Mouse (Mus musculus) lung, embryonic 15.5 days (tissue): ENCODE measurements around the gene Tstd2. TPM values are rescaled to one million over a fixed set of nuclear protein-coding genes. Genes with fewer than 3 reads are reported as not detected.

Source experiments
- ATAC-seq: fragments of 200-750 bp; cut with Nextera tagmentation; 2 replicates; pipeline ENCODE4 v1.8.0; 2017; ENCODE audit warnings: moderate number of reproducible peaks, borderline replicate concordance; ENCODE audit not compliant: low FRiP score, low TSS enrichment; ENCODE audit errors: extremely low read depth
- H3K27ac ChIP-seq: fragments of 300-500 bp; sonication (generic); 2 replicates; pipeline ENCODE4 v1.5.1; 2015; ENCODE audit warnings: moderate library complexity, mild to moderate bottlenecking, inconsistent platforms
- H3K27me3 ChIP-seq: fragments of 300-500 bp; sonication (generic); 2 replicates; pipeline ENCODE4 v1.6.1; 2015; ENCODE audit warnings: inconsistent platforms
- H3K36me3 ChIP-seq: fragments of 300-500 bp; sonication (generic); 2 replicates; pipeline ENCODE4 v1.6.1; 2015; ENCODE audit warnings: inconsistent platforms
- H3K4me1 ChIP-seq: fragments of 300-500 bp; sonication (generic); 2 replicates; pipeline ENCODE4 v1.6.1; 2015; ENCODE audit warnings: inconsistent platforms
- H3K4me2 ChIP-seq: fragments of 300-500 bp; sonication (generic); 2 replicates; pipeline ENCODE4 v1.6.1; 2015; ENCODE audit warnings: inconsistent platforms, mild to moderate bottlenecking, moderate library complexity
- H3K4me3 ChIP-seq: fragments of 300-500 bp; sonication (generic); 2 replicates; pipeline ENCODE4 v1.5.1; 2015; ENCODE audit warnings: mild to moderate bottlenecking, inconsistent platforms
- H3K9ac ChIP-seq: fragments of 300-500 bp; sonication (generic); 2 replicates; pipeline ENCODE4 v1.6.1; 2015; ENCODE audit warnings: inconsistent platforms
- H3K9me3 ChIP-seq: fragments of 300-500 bp; sonication (generic); 2 replicates; pipeline ENCODE4 v1.6.1; 2016; ENCODE audit warnings: inconsistent platforms
- WGBS: fragments of 180-500 bp; shearing (Covaris S2); methylation state at CpG from one replicate; pipeline ENCODE4 v1.1.7; 2015; 5-methylcytosine and 5-hydroxymethylcytosine counted together
- polyA plus RNA-seq: library from polyadenylated mRNA; unstranded; fragments of >200 nt; fragmentation: Nextera tagmentation; extraction: Ambion mirVana; gene quantifications from 2 replicates; pipeline ENCODE4 v1.2.1, GENCODE M21; 2015

The Tstd2 gene
- polyA plus RNA-seq, 1 experiment from 2014 or later, result 41.7 TPM

GRCm38 (mm10) chr4:46116544-46117175 is 21.8 kb downstream of the Tstd2 start:
- peaks cover 76% of the 10 kb centered on the region for H3K36me3 ChIP-seq
- no peaks in the 10 kb centered on the region for H3K4me1 ChIP-seq
- H3K9me3 ChIP-seq, result no peaks in the 10 kb centered on the region
- H3K27ac ChIP-seq, result no peak overlapping the region
- H3K9ac ChIP-seq, result no peak overlapping the region
- WGBS, result 84% methylated on average over 10 of the region's 10 CpGs
- no peak overlapping the region for H3K4me2 ChIP-seq
- H3K4me3 ChIP-seq, result no peak overlapping the region
- ATAC-seq, result no peak
- no peaks in the 10 kb centered on the region for H3K27me3 ChIP-seq

- no peak overlapping the region for H3K9ac ChIP-seq
- H3K27me3 ChIP-seq, result no peaks in the 10 kb centered on the region
- no peaks in the 10 kb centered on the region for H3K9me3 ChIP-seq
- H3K36me3 ChIP-seq, result peaks cover 64% of the 10 kb centered on the region
- ATAC-seq, result no peak
- H3K4me3 ChIP-seq, result no peak overlapping the region
- WGBS, result 74% methylated on average over 1 of the region's 1 CpGs
- H3K27ac ChIP-seq, result no peak overlapping the region
- H3K4me1 ChIP-seq, result no peaks in the 10 kb centered on the region
- no peak overlapping the region for H3K4me2 ChIP-seq
Measured at GRCm38 (mm10) chr4:46115308-46115707, 23.2 kb downstream of the Tstd2 start.

DNA sequence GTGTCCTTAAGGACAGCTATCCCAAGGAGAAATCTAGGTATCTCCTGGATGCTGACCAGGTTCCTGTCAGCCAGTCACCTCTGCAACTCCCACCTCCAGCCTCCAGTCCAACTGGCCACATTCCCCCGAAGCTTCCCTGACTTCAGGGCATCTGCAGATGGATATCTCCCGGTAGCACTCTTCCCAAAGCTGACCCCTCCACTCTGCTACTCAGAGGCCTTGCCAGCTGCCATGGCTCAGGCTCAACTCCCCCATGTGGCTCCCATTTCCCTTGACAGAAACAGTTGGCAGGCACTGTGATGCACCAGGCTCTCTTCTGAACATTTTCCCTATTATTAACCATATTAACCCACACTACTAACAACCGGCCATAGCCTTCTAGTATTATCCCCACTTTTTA is 27.1 kb downstream of the Tstd2 start:
- Histone ChIP-seq H3K4me3 (no peak overlapping the region), H3K4me1 (no peaks in the 10 kb centered on the region), H3K9ac (no peak overlapping the region), H3K9me3 (no peaks in the 10 kb centered on the region), H3K4me2 (no peak overlapping the region), H3K27me3 (no peaks in the 10 kb centered on the region), H3K27ac (no peak overlapping the region), H3K36me3 (peaks cover 25% of the 10 kb centered on the region)
- ATAC-seq, result no peak
- 42% methylated on average over 3 of the region's 3 CpGs for WGBS

DNA sequence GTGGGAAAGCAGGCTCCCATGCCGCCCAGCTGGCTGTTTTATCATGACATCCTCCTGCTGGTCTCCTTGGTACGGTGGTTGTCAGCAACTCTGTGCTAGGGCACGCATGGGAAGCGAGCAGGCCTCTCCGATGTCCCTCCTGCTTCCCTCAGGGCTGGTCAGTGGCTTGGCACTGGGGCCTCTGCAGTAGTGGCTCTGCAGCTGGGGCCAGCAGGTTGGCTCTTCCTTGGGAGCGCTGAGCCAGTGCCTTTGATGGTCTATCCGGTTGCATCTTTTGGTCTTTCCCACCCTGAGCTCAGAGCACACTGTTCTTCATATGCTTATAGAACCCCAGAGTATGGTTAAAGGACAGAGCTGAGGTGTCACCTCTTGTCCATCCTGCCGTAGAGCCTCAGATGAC is 28.4 kb downstream of the Tstd2 start:
- H3K9ac ChIP-seq, result no peak overlapping the region
- no peaks in the 10 kb centered on the region for H3K9me3 ChIP-seq
- H3K27ac ChIP-seq, result no peak overlapping the region
- H3K4me2 ChIP-seq, result no peak overlapping the region
- ATAC-seq, result no peak
- H3K4me1 ChIP-seq, result no peaks in the 10 kb centered on the region
- H3K36me3 ChIP-seq, result peaks cover 13% of the 10 kb centered on the region
- 88% methylated on average over 8 of the region's 8 CpGs for WGBS
- H3K27me3 ChIP-seq, result no peaks in the 10 kb centered on the region
- no peak overlapping the region for H3K4me3 ChIP-seq

- H3K4me2 ChIP-seq, result no peak overlapping the region
- H3K27me3 ChIP-seq, result no peaks in the 10 kb centered on the region
- no peak for ATAC-seq
- H3K4me1 ChIP-seq, result peaks cover 9% of the 10 kb centered on the region
- WGBS, result 92% methylated on average over 10 of the region's 10 CpGs
- no peak overlapping the region for H3K4me3 ChIP-seq
- H3K27ac ChIP-seq, result no peak overlapping the region
- no peaks in the 10 kb centered on the region for H3K9me3 ChIP-seq
- H3K9ac ChIP-seq, result no peak overlapping the region
- no peaks in the 10 kb centered on the region for H3K36me3 ChIP-seq
Measured at GRCm38 (mm10) chr4:46102078-46102769, 36.3 kb downstream of the Tstd2 start.

DNA sequence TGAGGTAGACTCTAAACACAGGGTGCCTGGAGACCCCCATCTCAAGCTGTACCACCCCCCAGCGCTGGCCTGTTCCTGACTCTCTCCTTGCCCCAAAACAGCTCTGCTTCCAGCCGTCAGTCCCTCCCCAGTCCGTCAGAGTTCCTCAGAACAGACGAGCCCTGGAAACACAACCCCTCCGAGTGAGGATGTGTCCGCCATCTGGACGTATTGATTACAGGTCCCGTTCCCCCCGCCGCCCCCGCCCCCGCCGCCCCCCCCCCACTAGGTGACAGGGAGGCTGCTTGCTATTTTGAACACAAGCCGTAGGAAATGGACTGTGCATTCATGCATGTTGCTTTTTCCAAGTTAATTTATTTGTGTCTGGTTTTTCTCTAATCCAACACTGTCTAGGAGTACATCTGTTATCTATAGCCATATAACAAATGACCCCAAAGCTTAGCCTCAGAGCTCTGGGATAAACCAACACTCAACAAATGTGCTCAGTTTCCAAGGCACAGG is 37.2 kb downstream of the Tstd2 start:
- peak; percentile 32; the same call in 1 of the 2 replicates for ATAC-seq
- H3K27me3 ChIP-seq, result no peaks in the 10 kb centered on the region
- no peaks in the 10 kb centered on the region for H3K36me3 ChIP-seq
- H3K9me3 ChIP-seq, result no peaks in the 10 kb centered on the region
- no peak overlapping the region for H3K4me3 ChIP-seq
- no peak overlapping the region for H3K4me2 ChIP-seq
- H3K9ac ChIP-seq, result no peak overlapping the region
- peaks cover 9% of the 10 kb centered on the region for H3K4me1 ChIP-seq
- no peak overlapping the region for H3K27ac ChIP-seq
- 28% methylated on average over 14 of the region's 14 CpGs for WGBS

DNA sequence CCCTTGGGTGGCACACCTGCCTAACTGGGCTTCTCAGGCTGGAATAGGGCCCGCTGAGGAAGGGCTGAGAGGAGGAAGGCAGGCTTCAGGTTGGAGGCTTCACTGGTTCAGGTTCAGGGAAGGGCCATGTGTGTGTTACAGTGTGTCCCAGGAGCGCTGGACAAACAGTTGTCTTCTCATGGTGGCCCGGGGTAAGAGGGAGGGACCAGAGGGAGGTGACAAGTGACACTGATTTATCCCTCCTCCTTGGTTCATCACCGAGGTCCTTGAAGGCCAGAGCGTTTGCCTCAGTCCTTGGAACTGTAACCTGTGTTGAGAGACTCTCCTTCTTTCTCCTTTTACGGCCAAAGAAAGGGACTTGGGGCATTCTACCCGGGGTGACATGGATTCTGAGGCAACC is 38.0 kb downstream of the Tstd2 start:
- ATAC-seq, result 0 out of 2 replicates have a peak, but pooled peaks have one; percentile 33
- WGBS, result 19% methylated on average over 7 of the region's 7 CpGs
- H3K36me3 ChIP-seq, result no peaks in the 10 kb centered on the region
- no peak overlapping the region for H3K4me2 ChIP-seq
- no peak overlapping the region for H3K27ac ChIP-seq
- H3K4me1 ChIP-seq, result peaks cover 9% of the 10 kb centered on the region
- no peak overlapping the region for H3K4me3 ChIP-seq
- no peaks in the 10 kb centered on the region for H3K9me3 ChIP-seq
- no peaks in the 10 kb centered on the region for H3K27me3 ChIP-seq
- no peak overlapping the region for H3K9ac ChIP-seq

DNA sequence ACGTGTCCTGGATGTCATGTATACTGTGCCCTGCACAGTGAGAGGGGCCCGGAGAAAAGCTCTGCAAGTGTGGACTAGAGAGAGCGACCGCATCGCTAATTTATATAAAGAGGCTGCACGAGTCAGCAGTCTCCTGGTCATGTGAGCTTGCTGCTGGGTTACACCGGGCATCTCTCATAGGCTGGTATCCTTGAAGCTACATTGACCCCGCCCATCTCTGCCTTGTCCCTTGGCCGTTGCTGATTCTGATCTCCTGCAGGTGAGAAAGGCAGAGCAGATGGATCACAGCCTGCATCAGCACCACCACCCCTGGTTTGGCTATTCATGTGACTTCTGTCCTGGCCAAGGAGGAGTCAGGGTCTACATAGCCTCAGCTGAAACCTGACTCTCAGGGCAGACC is 39.4 kb downstream of the Tstd2 start:
- peaks cover 9% of the 10 kb centered on the region for H3K4me1 ChIP-seq
- ATAC-seq, result no peak
- H3K36me3 ChIP-seq, result no peaks in the 10 kb centered on the region

GRCm38 (mm10) chr4:46097591-46097990 is 40.9 kb downstream of the Tstd2 start:
- Histone ChIP-seq H3K4me1 (peaks cover 9% of the 10 kb centered on the region), H3K9me3 (no peaks in the 10 kb centered on the region), H3K9ac (no peak overlapping the region), H3K36me3 (no peaks in the 10 kb centered on the region), H3K4me3 (no peak overlapping the region), H3K4me2 (no peak overlapping the region), H3K27me3 (no peaks in the 10 kb centered on the region), H3K27ac (no peak overlapping the region)
- WGBS, result 88% methylated on average over 2 of the region's 2 CpGs
- no peak for ATAC-seq

More for the DNA sequence above, 39.4 kb downstream of the Tstd2 start:
- Histone ChIP-seq H3K9ac (no peak overlapping the region), H3K4me2 (no peak overlapping the region), H3K9me3 (no peaks in the 10 kb centered on the region), H3K4me3 (no peak overlapping the region), H3K27me3 (no peaks in the 10 kb centered on the region), H3K27ac (no peak overlapping the region)
- 71% methylated on average over 9 of the region's 9 CpGs for WGBS

DNA sequence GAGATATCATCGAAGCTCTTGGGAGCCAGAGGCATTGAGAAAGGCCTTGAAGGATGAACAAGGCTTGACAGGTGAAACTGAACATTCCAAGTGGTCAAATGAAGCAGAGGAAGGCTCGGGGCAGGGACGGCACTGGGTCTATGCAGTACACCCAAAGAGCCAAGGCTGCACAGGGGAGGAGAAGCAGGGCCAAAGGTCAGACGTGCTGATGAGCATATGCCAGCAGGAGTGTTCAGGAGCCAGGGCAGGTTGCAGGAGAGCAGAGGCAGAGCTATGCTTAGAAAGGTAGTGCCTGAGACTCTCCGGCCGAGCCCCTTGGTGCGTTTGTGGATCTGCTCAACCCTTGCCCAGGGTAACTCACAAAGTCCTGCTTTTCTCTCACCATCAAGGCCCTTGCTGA is 41.9 kb downstream of the Tstd2 start:
- H3K36me3 ChIP-seq, result no peaks in the 10 kb centered on the region
- H3K4me3 ChIP-seq, result no peak overlapping the region
- H3K9ac ChIP-seq, result no peak overlapping the region
- peaks cover 9% of the 10 kb centered on the region for H3K4me1 ChIP-seq
- H3K27ac ChIP-seq, result no peak overlapping the region
- no peak overlapping the region for H3K4me2 ChIP-seq
- no peaks in the 10 kb centered on the region for H3K9me3 ChIP-seq
- H3K27me3 ChIP-seq, result no peaks in the 10 kb centered on the region
- ATAC-seq, result no peak
- 83% methylated on average over 7 of the region's 7 CpGs for WGBS

DNA sequence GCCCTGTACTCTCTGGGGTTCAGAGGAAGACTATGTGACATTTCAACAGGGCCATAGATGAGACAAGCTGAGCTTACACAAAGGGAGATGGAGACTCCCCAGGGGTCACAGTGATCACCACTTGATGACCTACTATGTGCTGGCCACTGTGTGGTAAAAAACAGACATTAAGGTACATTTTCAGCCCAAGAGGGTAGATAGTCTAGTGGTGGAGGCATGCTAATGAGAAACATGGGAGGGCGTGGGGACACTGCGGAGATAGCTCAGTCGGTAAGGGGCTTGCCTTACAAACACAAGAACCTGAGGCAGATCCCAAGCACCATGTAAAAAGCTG is 42.7 kb downstream of the Tstd2 start:
- Histone ChIP-seq H3K36me3 (no peaks in the 10 kb centered on the region), H3K4me1 (peaks cover 6% of the 10 kb centered on the region), H3K9ac (no peak overlapping the region), H3K27me3 (no peaks in the 10 kb centered on the region), H3K27ac (no peak overlapping the region), H3K4me2 (no peak overlapping the region), H3K4me3 (no peak overlapping the region), H3K9me3 (no peaks in the 10 kb centered on the region)
- 89% methylated on average over 3 of the region's 3 CpGs for WGBS
- no peak for ATAC-seq

GRCm38 (mm10) chr4:46094916-46095825 is 43.3 kb downstream of the Tstd2 start:
- 63% methylated on average over 15 of the region's 15 CpGs for WGBS
- Histone ChIP-seq H3K4me1 (no peaks in the 10 kb centered on the region; the same call in 1 of the 2 replicates), H3K4me2 (no peak overlapping the region), H3K9ac (no peak overlapping the region), H3K9me3 (no peaks in the 10 kb centered on the region), H3K4me3 (no peak overlapping the region), H3K27me3 (no peaks in the 10 kb centered on the region), H3K36me3 (no peaks in the 10 kb centered on the region), H3K27ac (no peak overlapping the region)
- ATAC-seq, result no peak
